Mouse (Mus musculus) lung, postnatal 0 days (tissue): ENCODE data around the gene Sirt7.

ENCODE experiments used
- CTCF ChIP-seq: IDR thresholded peaks from 2 replicates; pipeline ENCODE4 v1.5.1; 2016; ENCODE audit warnings: antibody characterized with exemption, mild to moderate bottlenecking
- EP300 ChIP-seq: IDR thresholded peaks from 2 replicates; pipeline ENCODE4 v1.6.1; 2016; ENCODE audit warnings: antibody characterized with exemption, mild to moderate bottlenecking, control low read depth

GRCm38 (mm10) chr11:120663714-120664113, 38.7 kb upstream of the Sirt7 start:
- TF ChIP-seq EP300 (no peak), CTCF (no peak)
